Mouse (Mus musculus) T-cell, adult 66 days (primary cell): ENCODE results near the gene Cd300ld. TPM values are rescaled to one million over a fixed set of nuclear protein-coding genes. Genes with fewer than 3 reads are reported as not detected.

ENCODE experiments used
- total RNA-seq, 2 experiments: library from RNA; stranded (reverse); gene quantifications; 3 replicates in 1 of 2; 4 replicates in 1 of 2; pipeline ENCODE4 v1.2.4; 2023

Gene Cd300ld
- total RNA-seq, result under 1 TPM; 0.36 to 0.67 TPM

GRCm38 (mm10) chr11:114989793-114990192, at the start of gene Cd300ld:
Gene Cd300ld (minus strand): TSS chr11:114989922.

GRCm38 (mm10) chr11:115037669-115038068, 47.9 kb upstream of the Cd300ld start, which contains the start of gene Cd300ld5:
Gene Cd300ld5 (minus strand): TSS chr11:115037769.

GRCm38 (mm10) chr11:115026912-115027311, 37.2 kb upstream of the Cd300ld start, which contains the start of gene Cd300ld4:
Gene Cd300ld4 (minus strand): TSS chr11:115027012.

GRCm38 (mm10) chr11:115016093-115016492, 26.4 kb upstream of the Cd300ld start, which contains the start of gene Cd300ld2:
Gene Cd300ld2 (minus strand): TSS chr11:115016193.

GRCm38 (mm10) chr11:115001474-115002040, 11.8 kb upstream of the Cd300ld start, which contains the start of gene Cd300c2:
Gene Cd300c2 (minus strand): TSS chr11:115001880.

GRCm38 (mm10) chr11:114968752-114969207, 20.9 kb downstream of the Cd300ld start, which contains the start of gene Cd300c:
Gene Cd300c (minus strand): TSS chr11:114969157.

GRCm38 (mm10) chr11:114934144-114934543, 55.6 kb downstream of the Cd300ld start, which contains the start of gene Cd300lb:
Gene Cd300lb (minus strand): TSS chr11:114934386.

Other genes starting within 250 kb of the Cd300ld start
- gene Kif19a, start 224.5 kb downstream of the Cd300ld start, total RNA-seq, result under 1 TPM in 1 of 2 experiments, not detected in 1; 0.29 TPM
- gene Btbd17, start 194.0 kb downstream of the Cd300ld start, total RNA-seq, result not detected
- gene Gpr142, start 191.0 kb downstream of the Cd300ld start, total RNA-seq, result not detected
- under 1 TPM in 1 of 2 experiments, not detected in 1; 0.26 TPM for gene Gprc5c, start 138.8 kb downstream of the Cd300ld start, total RNA-seq
- under 1 TPM; 0.15 to 0.96 TPM for gene Cd300a, start 99.9 kb downstream of the Cd300ld start, total RNA-seq
- under 1 TPM in 1 of 2 experiments, not detected in 1; 0.21 TPM for gene Cd300lb, start 55.5 kb downstream of the Cd300ld start, total RNA-seq
- not detected for gene Cd300c, start 20.8 kb downstream of the Cd300ld start, total RNA-seq
- 1 to 10 TPM in 1 of 2 experiments, under 1 TPM in 1; 0.98 to 2.7 TPM for gene Cd300c2, start 12.0 kb upstream of the Cd300ld start, total RNA-seq
- gene Cd300ld2, start 26.3 kb upstream of the Cd300ld start, total RNA-seq, result not detected
- not detected for gene Cd300ld4, start 37.1 kb upstream of the Cd300ld start, total RNA-seq
- gene Cd300ld5, start 47.8 kb upstream of the Cd300ld start, total RNA-seq, result 1 to 10 TPM in 1 of 2 experiments, not detected in 1; 1.0 TPM
- 1 to 10 TPM in 1 of 2 experiments, not detected in 1; 1.0 TPM for gene Cd300ld3, start 58.5 kb upstream of the Cd300ld start, total RNA-seq
- under 1 TPM in 1 of 2 experiments, not detected in 1; 0.93 TPM for gene Cd300e, start 72.3 kb upstream of the Cd300ld start, total RNA-seq
- gene Rab37, start 101.5 kb upstream of the Cd300ld start, total RNA-seq, result 10 to 100 TPM; 44.7 to 51.2 TPM
- gene Cd300lf, start 144.1 kb upstream of the Cd300ld start, total RNA-seq, result 1 to 10 TPM in 1 of 2 experiments, under 1 TPM in 1; 0.68 to 1.0 TPM
- 100 to 1,000 TPM; 207 to 214 TPM for gene Slc9a3r1, start 173.4 kb upstream of the Cd300ld start, total RNA-seq
- gene Tmem104, start 197.6 kb upstream of the Cd300ld start, total RNA-seq, result 10 to 100 TPM; 15.5 to 25.2 TPM
- 1 to 10 TPM; 5.2 to 5.5 TPM for gene Nat9, start 197.9 kb upstream of the Cd300ld start, total RNA-seq